Mouse (Mus musculus) left cerebral cortex, adult 2 months (tissue): ENCODE measurements around the gene Gm49416. TPM values are rescaled to one million over a fixed set of nuclear protein-coding genes. Genes with fewer than 3 reads are reported as not detected.

Source experiments
- DNase-seq, 2 experiments: peaks; one replicate each; pipeline ENCODE4 v3.0.0; 2021 to 2022; ENCODE audit warnings: low spot score in 2 of 2, mixed read lengths in 1 of 2; ENCODE audit errors: extremely low spot score in 1 of 2
- H3K27ac ChIP-seq: fragments of 200-600 bp; 2 replicates; pipeline ENCODE4 v1.8.1; 2022
- H3K4me3 ChIP-seq: fragments of 200-600 bp; 2 replicates; pipeline ENCODE4 v1.8.1; 2022
- CTCF ChIP-seq: fragments of 200-600 bp; IDR thresholded peaks from 2 replicates; pipeline ENCODE4 v1.8.1; 2022; ENCODE audit warnings: antibody characterized with exemption, mild to moderate bottlenecking, moderate library complexity
- intact Hi-C: fragments of 180-260 bp; cut with DNase I; formaldehyde crosslinking; loops from one replicate; pipeline ENCODE4 v1.15.1; 2025
- total RNA-seq, 2 experiments: library from RNA; stranded (reverse); gene quantifications; 2 replicates each; pipeline ENCODE4 v1.2.3; 2021

The Gm49416 gene
- total RNA-seq, 2 experiments from 2014 or later: 1.2 to 6.7 TPM

GRCm38 (mm10) chr19:8928689-8929223 lies 40.0 kb downstream of the Gm49416 start:
- intact Hi-C loops: no loop called here
- Histone ChIP-seq H3K27ac (peak overlapping the region; percentile 73), H3K4me3 (peak overlapping the region; percentile 49)
- no peak for DNase-seq
- no peak for TF ChIP-seq CTCF

- intact Hi-C loops: no loop called here
- peak within 1 kb of the TSS; percentile 49 for H3K4me3 ChIP-seq
- DNase-seq: peak; percentile 55 to 61
- peak; percentile 33 for TF ChIP-seq CTCF
- H3K27ac ChIP-seq: peak within 1 kb of the TSS; percentile 73
These were observed 40.7 kb downstream of the Gm49416 start, which contains the start of the genes Rom1 and Eml3 for GRCm38 (mm10) chr19:8929224-8930088. Rom1 (minus strand) TSS chr19:8929356. Eml3 (plus strand) TSS chr19:8929552.

GRCm38 (mm10) chr19:8930117-8930516 lies 41.4 kb downstream of the Gm49416 start:
- peak overlapping the region; percentile 49 for H3K4me3 ChIP-seq
- peak overlapping the region; percentile 73 for H3K27ac ChIP-seq
- TF ChIP-seq CTCF: no peak
- intact Hi-C loops: no loop called here
- no peak for DNase-seq

- Histone ChIP-seq H3K27ac (no peak overlapping the region), H3K4me3 (no peak overlapping the region)
- intact Hi-C loops: no loop called here
- no peak for TF ChIP-seq CTCF
- DNase-seq: no peak
These were observed 42.0 kb downstream of the Gm49416 start for GRCm38 (mm10) chr19:8930771-8931170.

GRCm38 (mm10) chr19:8936736-8937135 lies 48.0 kb downstream of the Gm49416 start:
- TF ChIP-seq CTCF: no peak
- intact Hi-C loops: no loop called here
- no peak for DNase-seq
- no peak overlapping the region for H3K4me3 ChIP-seq
- H3K27ac ChIP-seq: no peak overlapping the region

- no peak overlapping the region for H3K27ac ChIP-seq
- DNase-seq: no peak
- no peak for TF ChIP-seq CTCF
- H3K4me3 ChIP-seq: no peak overlapping the region
- intact Hi-C loops: loop anchor here (5.0 kb wide), 1 partner anchor 98 kb away; no protein-coding TSS in a partner anchor
These were observed 51.9 kb downstream of the Gm49416 start for GRCm38 (mm10) chr19:8940526-8941133.

- Histone ChIP-seq H3K4me3 (peak overlapping the region; percentile 76), H3K27ac (peak overlapping the region; percentile 7)
- no peak for TF ChIP-seq CTCF
- intact Hi-C loops: loop anchor here (5.0 kb wide), 1 partner anchor 99 kb away; no protein-coding TSS in a partner anchor
- DNase-seq: no peak
These were observed 52.4 kb downstream of the Gm49416 start for GRCm38 (mm10) chr19:8941136-8941514.

GRCm38 (mm10) chr19:8941515-8942217 lies 52.9 kb downstream of the Gm49416 start, which contains the start of gene Mta2:
Mta2 (plus strand) TSS chr19:8941875.
- peak; percentile 92 to 94 for DNase-seq
- H3K27ac ChIP-seq: peak within 1 kb of the TSS; percentile 93
- intact Hi-C loops: loop anchor here (5.0 kb wide), 1 partner anchor 99 kb away; no protein-coding TSS in a partner anchor
- peak within 1 kb of the TSS; percentile 76 for H3K4me3 ChIP-seq
- TF ChIP-seq CTCF: no peak; the same call in 1 of the 2 replicates

- peak in 1 of 2 experiments; percentile 59 for DNase-seq
- no peak for TF ChIP-seq CTCF
- intact Hi-C loops: loop anchor here (5.0 kb wide), 1 partner anchor 100 kb away; no protein-coding TSS in a partner anchor
- H3K4me3 ChIP-seq: peak overlapping the region; percentile 76
- H3K27ac ChIP-seq: peak overlapping the region; percentile 93
These were observed 53.7 kb downstream of the Gm49416 start for GRCm38 (mm10) chr19:8942276-8942964.

GRCm38 (mm10) chr19:8943047-8943446 lies 54.3 kb downstream of the Gm49416 start:
- H3K27ac ChIP-seq: no peak overlapping the region
- DNase-seq: no peak
- intact Hi-C loops: loop anchor here (1.0 to 5.0 kb wide), 2 partner anchors 9 to 101 kb away; no protein-coding TSS in a partner anchor
- no peak for TF ChIP-seq CTCF
- peak overlapping the region; percentile 76 for H3K4me3 ChIP-seq
